Mouse (Mus musculus) forebrain, embryonic 14.5 days (tissue): ENCODE measurements around the gene Gm10638. TPM values are rescaled to one million over a fixed set of nuclear protein-coding genes. Genes with fewer than 3 reads are reported as not detected.

Experiments
- ATAC-seq: fragments of 200-750 bp; cut with Nextera tagmentation; 2 replicates; pipeline ENCODE4 v1.8.0; 2017; ENCODE audit warnings: mild to moderate bottlenecking, moderate library complexity
- DNase-seq: peaks from one replicate; pipeline ENCODE4 v3.0.0-alpha.2; 2015; ENCODE audit warnings: low spot score
- H3K27ac ChIP-seq: fragments of 300-500 bp; sonication (generic); 2 replicates; pipeline ENCODE4 v1.5.1; 2014; ENCODE audit warnings: low read depth, mild to moderate bottlenecking, control low read depth, low read length, moderate library complexity
- H3K27me3 ChIP-seq: fragments of 300-500 bp; sonication (generic); replicated peaks from 2 replicates; pipeline ENCODE4 v1.6.1; 2014; ENCODE audit warnings: low read length, control low read depth, mixed read lengths; ENCODE audit not compliant: control insufficient read depth, insufficient read depth
- H3K36me3 ChIP-seq: fragments of 300-500 bp; sonication (generic); 2 replicates; pipeline ENCODE4 v1.6.1; 2014; ENCODE audit warnings: low read length, control low read depth; ENCODE audit not compliant: control insufficient read depth, insufficient read depth
- H3K4me1 ChIP-seq: fragments of 300-500 bp; sonication (generic); 2 replicates; pipeline ENCODE4 v1.6.1; 2014; ENCODE audit warnings: antibody characterized with exemption, low read length, control low read depth; ENCODE audit not compliant: control insufficient read depth, insufficient read depth
- H3K4me2 ChIP-seq: fragments of 300-500 bp; sonication (generic); 2 replicates; pipeline ENCODE4 v1.6.1; 2014; ENCODE audit warnings: mild to moderate bottlenecking, control low read depth, low read length
- H3K4me3 ChIP-seq: fragments of 300-500 bp; sonication (generic); 2 replicates; pipeline ENCODE4 v1.5.1; 2014; ENCODE audit warnings: low read depth, low read length, control low read depth
- H3K9ac ChIP-seq: fragments of 300-500 bp; sonication (generic); 2 replicates; pipeline ENCODE4 v1.6.1; 2014; ENCODE audit warnings: mild to moderate bottlenecking, low read length, control low read depth, moderate library complexity
- H3K9me3 ChIP-seq: fragments of 300-500 bp; sonication (generic); replicated peaks from 2 replicates; pipeline ENCODE4 v1.6.1; 2016; ENCODE audit warnings: low read length, control low read depth, mixed read lengths; ENCODE audit not compliant: control insufficient read depth
- WGBS: fragments of 180-500 bp; shearing (Covaris S2); extraction: QIAGEN DNeasy Blood & Tissue Kit; methylation state at CpG from one replicate; pipeline ENCODE4 v1.1.7; 2014; 5-methylcytosine and 5-hydroxymethylcytosine counted together
- polyA plus RNA-seq: library from polyadenylated mRNA; unstranded; fragments of >200 nt; fragmentation: Nextera tagmentation; extraction: Ambion mirVana; gene quantifications from 2 replicates; pipeline ENCODE4 v1.2.1, GENCODE M21; 2014

The Gm10638 gene
- polyA plus RNA-seq, 1 experiment from 2014 or later: 6.0 TPM

- Histone ChIP-seq H3K4me3 (no peak overlapping the region), H3K4me1 (no peaks in the 10 kb centered on the region), H3K36me3 (no peaks in the 10 kb centered on the region), H3K27ac (no peak overlapping the region), H3K4me2 (no peak overlapping the region), H3K9me3 (no peaks in the 10 kb centered on the region), H3K27me3 (no peaks in the 10 kb centered on the region), H3K9ac (no peak overlapping the region)
- ATAC-seq (no peak), DNase-seq (no peak)
- WGBS: 71% methylated on average over 6 of the region's 6 CpGs
These were observed 46.0 kb downstream of the Gm10638 start for GRCm38 (mm10) chr8:86791542-86791941.

- H3K4me2 ChIP-seq: no peak overlapping the region
- H3K4me1 ChIP-seq: no peaks in the 10 kb centered on the region
- no peak overlapping the region for H3K27ac ChIP-seq
- H3K36me3 ChIP-seq: no peaks in the 10 kb centered on the region
- H3K27me3 ChIP-seq: no peaks in the 10 kb centered on the region
- ATAC-seq (no peak), DNase-seq (no peak)
- H3K9ac ChIP-seq: no peak overlapping the region
- WGBS: 64% methylated on average over 6 of the region's 6 CpGs
- H3K9me3 ChIP-seq: no peaks in the 10 kb centered on the region
- no peak overlapping the region for H3K4me3 ChIP-seq
These were observed 49.2 kb downstream of the Gm10638 start for GRCm38 (mm10) chr8:86794716-86795115.

Other genes starting within 250 kb of the Gm10638 start
- 0.19 and 0.32 TPM in 2 replicates for gene Abcc12, start 165.0 kb upstream of the Gm10638 start, polyA plus RNA-seq
- 83.3 and 85.3 TPM in 2 replicates for gene Lonp2, start 121.7 kb upstream of the Gm10638 start, polyA plus RNA-seq
- gene Siah1a, start 235 bp downstream of the Gm10638 start, polyA plus RNA-seq: 104 and 111 TPM in 2 replicates
- 8.3 and 9.8 TPM in 2 replicates for gene N4bp1, start 139.6 kb downstream of the Gm10638 start, polyA plus RNA-seq